Mouse (Mus musculus): ENCODE measurements around the gene Isg20l2. TPM values are rescaled to one million over a fixed set of nuclear protein-coding genes. Genes with fewer than 3 reads are reported as not detected.
A peak's percentile ranks its signal among the peaks of the same experiment; 100 is the strongest.
"Not testable (repeated sequence)": the region's sequence is repeated elsewhere in the genome, so short reads cannot be mapped to it uniquely, and the experiment has no call there.

The Isg20l2 gene
- total RNA-seq (2014; fragmentation: Nextera tagmentation) (49.5 and 63.1 TPM in 2 replicates), total RNA-seq (2017) (45.7 and 51.4 TPM in 2 replicates)

DNA sequence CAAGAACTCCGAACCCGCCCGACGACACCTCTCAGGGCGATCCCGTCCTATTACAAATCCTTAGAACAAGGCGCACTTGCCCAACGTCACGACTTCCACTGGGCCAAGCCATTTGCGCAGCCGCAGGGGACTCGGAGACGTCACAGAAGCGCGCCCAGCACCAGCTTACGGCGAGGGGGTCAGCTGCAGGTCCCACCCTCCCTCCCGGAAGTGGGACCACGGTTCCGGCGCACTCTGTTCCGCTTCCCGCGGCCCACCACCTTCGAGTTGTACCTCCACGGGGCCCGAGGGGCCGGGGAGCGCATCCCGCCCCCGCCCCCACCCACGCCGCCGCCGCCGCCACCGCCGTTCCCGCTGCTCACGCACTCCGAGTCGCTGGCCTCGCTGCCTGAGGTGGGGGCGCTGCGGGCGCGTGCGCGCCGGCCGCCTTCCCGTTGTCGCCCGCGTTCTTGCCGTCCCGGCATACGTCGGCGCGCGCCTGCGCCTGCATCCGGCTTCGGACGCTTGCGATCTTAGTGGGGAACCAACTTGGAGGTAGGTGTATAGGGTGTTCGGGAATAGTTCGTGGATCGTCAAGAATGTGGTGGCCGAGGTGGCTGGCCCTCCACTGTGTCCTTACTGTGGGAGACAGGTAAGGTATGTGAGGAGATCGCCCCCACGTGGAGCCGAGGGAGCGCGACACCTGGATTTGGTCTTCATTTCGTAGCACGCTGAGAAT lies at the start of gene Isg20l2, which contains the start of gene Rrnad1:
TSS of gene Isg20l2 (plus strand) at position 237 of the 718 bp plus-strand sequence.
TSS of gene Rrnad1 (minus strand) at position 640 of the 718 bp plus-strand sequence.
- ATAC-seq (replicated peaks; ENCODE audit: poor library complexity, severe bottlenecking), result peak; percentile 94

DNA sequence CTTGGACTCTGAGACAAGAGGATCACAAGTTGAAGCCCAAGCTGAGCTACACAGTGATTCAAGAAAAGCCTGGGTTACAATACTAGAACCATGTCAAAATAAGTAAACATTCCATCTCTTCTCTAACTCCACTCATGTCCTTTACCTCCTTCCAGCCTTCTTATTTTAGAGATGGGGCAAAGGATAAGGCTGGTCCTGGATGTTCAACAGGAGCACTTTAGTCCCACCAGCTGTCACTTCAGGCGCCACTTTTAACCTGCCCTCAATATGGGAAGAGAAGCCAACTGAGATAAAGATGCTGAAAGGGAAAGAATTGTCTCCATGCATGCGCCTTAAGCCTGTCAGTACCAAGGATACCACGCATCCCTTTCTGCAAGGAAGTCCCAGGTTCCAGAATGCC lies 45.8 kb upstream of the Isg20l2 start:
- ATAC-seq (replicated peaks; ENCODE audit: poor library complexity, severe bottlenecking), result no peak

GRCm38 (mm10) chr3:87884708-87885251 lies 45.3 kb upstream of the Isg20l2 start:
- peak; percentile 30 for ATAC-seq (replicated peaks; ENCODE audit: poor library complexity, severe bottlenecking)

GRCm38 (mm10) chr3:87885281-87886003 lies 44.7 kb upstream of the Isg20l2 start, which contains the start of gene Prcc:
TSS of gene Prcc (minus strand) at chr3:87885608.
- ATAC-seq (replicated peaks; ENCODE audit: poor library complexity, severe bottlenecking), result peak; percentile 92

- peak; percentile 10; the same call in 1 of the 2 replicates for ATAC-seq (replicated peaks; ENCODE audit: poor library complexity, severe bottlenecking)
These were observed 44.1 kb upstream of the Isg20l2 start for GRCm38 (mm10) chr3:87886004-87886365.

GRCm38 (mm10) chr3:87886416-87886815 lies 43.7 kb upstream of the Isg20l2 start:
- no peak for ATAC-seq (replicated peaks; ENCODE audit: poor library complexity, severe bottlenecking)

GRCm38 (mm10) chr3:87887400-87887799 lies 42.7 kb upstream of the Isg20l2 start:
- ATAC-seq (replicated peaks; ENCODE audit: poor library complexity, severe bottlenecking), result not testable (repeated sequence)

- no peak for ATAC-seq (replicated peaks; ENCODE audit: poor library complexity, severe bottlenecking)
These were observed 38.6 kb upstream of the Isg20l2 start for GRCm38 (mm10) chr3:87891481-87891880.

DNA sequence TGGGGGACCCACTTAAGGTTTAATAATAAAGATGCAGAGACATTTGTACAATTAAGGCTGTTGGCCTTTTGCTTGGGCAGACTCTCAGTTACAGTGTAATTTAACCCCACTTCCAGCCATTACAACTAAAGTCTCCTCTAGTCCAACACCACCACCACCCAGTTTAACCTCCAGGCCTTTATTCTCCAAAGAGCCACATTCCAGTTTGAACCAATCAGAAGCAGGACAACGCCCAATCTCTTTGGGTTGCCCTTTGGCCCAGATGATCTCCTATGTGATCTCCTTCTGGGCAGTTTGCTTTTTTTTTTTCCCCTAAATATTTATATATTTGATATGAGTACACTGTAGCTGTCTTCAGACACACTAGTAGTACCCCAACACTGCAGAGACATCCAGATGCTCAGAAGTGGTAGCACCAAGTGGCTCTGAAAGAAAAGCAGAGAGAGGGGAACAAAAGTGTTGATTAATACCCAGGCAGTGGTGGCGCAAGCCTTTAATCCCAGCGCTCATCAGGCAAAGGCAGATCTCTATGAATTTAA lies 36.7 kb upstream of the Isg20l2 start:
- ATAC-seq (replicated peaks; ENCODE audit: poor library complexity, severe bottlenecking), result no peak

- ATAC-seq (replicated peaks; ENCODE audit: poor library complexity, severe bottlenecking), result no peak
These were observed 30.8 kb upstream of the Isg20l2 start for GRCm38 (mm10) chr3:87899266-87899665.

- no peak for ATAC-seq (replicated peaks; ENCODE audit: poor library complexity, severe bottlenecking)
These were observed 30.3 kb upstream of the Isg20l2 start for GRCm38 (mm10) chr3:87899776-87900175.

DNA sequence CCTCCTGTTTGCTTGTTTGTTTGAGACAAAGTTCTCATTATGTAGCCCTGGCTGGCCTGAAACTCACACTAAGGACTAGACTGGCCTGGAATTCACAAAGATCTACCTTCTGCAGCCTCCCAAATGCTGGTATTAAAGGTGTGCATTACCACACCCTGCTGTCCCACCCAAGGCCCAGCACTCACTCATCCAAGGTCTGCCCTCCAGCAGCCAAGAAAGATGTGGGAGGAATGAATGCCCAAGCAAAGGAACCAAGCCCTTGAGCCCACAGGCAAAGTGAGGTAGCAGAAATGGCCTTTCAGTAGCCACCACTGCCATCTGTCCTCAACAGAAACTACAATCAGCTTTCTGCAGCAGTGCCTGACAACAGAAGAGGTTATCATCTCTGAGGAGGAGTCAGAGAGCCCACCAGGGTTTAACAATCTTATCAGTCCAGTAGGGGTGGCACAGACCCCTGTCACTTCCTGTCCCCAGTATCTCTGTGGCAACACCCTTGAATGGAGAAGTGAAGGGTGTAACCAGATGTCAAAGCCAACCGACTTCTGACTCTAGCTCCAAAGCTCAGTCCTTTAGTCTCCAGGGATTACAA lies 29.0 kb upstream of the Isg20l2 start:
- ATAC-seq (replicated peaks; ENCODE audit: poor library complexity, severe bottlenecking), result peak; percentile 76

- not testable (repeated sequence) for ATAC-seq (replicated peaks; ENCODE audit: poor library complexity, severe bottlenecking)
These were observed 28.2 kb upstream of the Isg20l2 start for GRCm38 (mm10) chr3:87901959-87902358.

- ATAC-seq (replicated peaks; ENCODE audit: poor library complexity, severe bottlenecking), result no peak
These were observed 26.3 kb upstream of the Isg20l2 start for GRCm38 (mm10) chr3:87903821-87904220.

- peak; percentile 78 for ATAC-seq (replicated peaks; ENCODE audit: poor library complexity, severe bottlenecking)
These were observed 24.1 kb upstream of the Isg20l2 start, which contains the start of gene Hdgf for GRCm38 (mm10) chr3:87905880-87906485. TSS of gene Hdgf (plus strand) at chr3:87906321.

DNA sequence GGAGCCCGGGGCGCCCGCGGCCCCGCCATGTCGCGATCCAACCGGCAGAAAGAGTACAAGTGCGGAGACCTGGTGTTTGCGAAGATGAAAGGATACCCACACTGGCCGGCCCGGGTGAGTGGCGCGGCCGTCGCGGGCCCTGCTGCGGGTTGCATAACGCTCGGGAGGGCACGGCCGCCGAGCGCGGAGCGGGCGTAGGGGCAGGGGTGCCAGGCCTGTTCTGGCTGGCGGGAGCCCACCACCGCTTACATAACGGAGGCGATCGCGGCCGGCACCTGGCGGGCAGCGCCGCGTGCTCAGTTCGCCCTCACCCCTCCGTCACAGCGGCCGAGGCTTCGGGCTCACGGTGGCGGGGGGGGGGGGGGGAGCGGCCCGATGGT lies 23.5 kb upstream of the Isg20l2 start:
- ATAC-seq (replicated peaks; ENCODE audit: poor library complexity, severe bottlenecking), result 0 out of 2 replicates have a peak, but pooled peaks have one; percentile 4

DNA sequence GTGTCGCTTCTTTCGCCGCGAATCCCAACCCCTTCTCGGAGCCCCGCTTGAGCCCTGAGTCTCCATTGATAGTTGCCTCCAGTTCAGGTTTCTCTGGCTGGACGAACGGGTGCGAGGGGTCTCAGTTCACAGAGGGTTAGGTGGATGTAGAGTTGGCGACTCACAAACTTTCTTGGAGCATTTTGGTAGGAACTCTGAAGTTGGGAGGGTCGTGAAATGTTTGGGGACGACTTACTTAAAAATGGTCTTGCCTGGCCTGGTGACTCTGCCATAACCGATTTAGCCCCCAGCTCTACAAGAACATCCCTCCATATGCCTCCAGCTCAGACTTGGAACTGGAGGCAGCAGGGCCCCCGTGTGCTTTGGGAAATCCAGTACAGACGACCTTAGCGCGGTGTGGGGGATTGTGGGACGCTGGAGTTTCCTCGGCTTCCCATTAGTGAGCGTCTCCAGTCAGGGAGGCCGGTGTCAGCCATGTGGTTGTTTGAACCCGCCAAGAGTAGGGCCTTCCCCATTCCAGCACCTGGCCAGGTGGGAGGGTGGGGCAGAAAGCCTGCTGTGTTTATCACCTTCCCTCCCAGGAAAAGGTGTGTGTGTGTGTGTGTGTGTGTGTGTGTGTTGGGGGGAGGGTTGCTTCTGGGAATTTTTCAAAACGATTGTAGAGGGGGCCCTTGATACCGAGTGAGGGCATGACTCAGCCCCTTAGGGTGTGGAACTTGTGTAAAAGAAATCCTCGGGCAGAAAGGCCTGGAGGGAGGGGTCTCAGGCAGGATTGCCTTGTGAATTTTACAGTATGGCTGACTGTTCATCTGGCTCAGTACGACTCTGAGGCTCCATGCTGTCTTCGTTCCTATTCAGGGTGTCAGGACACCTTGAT lies 22.9 kb upstream of the Isg20l2 start:
- ATAC-seq (replicated peaks; ENCODE audit: poor library complexity, severe bottlenecking), result no peak

DNA sequence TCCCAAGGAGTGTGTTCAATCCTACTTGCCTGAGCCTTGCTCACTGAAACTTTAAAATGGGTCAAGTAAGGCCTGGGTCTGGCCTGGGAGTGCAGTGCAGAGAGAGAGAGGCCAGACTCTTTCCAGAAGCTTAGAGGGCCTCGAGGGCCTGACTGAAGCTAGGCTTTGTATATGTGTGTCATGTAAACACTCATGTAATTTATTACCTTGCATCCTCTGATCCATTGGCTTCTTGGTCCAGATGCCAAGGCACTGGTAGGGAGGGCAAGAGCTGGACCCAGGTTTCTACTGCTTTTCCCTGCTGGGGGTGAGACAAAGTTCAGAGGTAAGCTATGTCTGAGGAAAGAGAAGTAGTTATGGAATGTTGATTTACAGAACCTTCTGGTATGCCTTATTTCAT lies 22.2 kb upstream of the Isg20l2 start:
- no peak for ATAC-seq (replicated peaks; ENCODE audit: poor library complexity, severe bottlenecking)

- no peak for ATAC-seq (replicated peaks; ENCODE audit: poor library complexity, severe bottlenecking)
These were observed 20.7 kb upstream of the Isg20l2 start for GRCm38 (mm10) chr3:87909381-87909780.

Data from granulocyte monocyte progenitor cell, adult 5-6 weeks (primary cell).